Mouse (Mus musculus) kidney, embryonic 16.5 days (tissue): ENCODE measurements at regions not wholly inside any gene's neighbourhood (a gene's known extent, or its start where the extent isn't known, plus 50 kb on each side); places are given as distances from the start of the nearest gene placed in this dataset.

ENCODE experiments used
- ATAC-seq: fragments of 200-750 bp; cut with Nextera tagmentation; 2 replicates; pipeline ENCODE4 v1.8.0; 2017; ENCODE audit warnings: moderate TSS enrichment; ENCODE audit not compliant: low FRiP score, low TSS enrichment
- H3K27ac ChIP-seq: fragments of 300-500 bp; sonication (generic); 2 replicates; pipeline ENCODE4 v1.5.1; 2014; ENCODE audit warnings: low read length
- H3K27me3 ChIP-seq: fragments of 300-500 bp; sonication (generic); 2 replicates; pipeline ENCODE4 v1.6.1; 2014; ENCODE audit warnings: low read length, control low read depth, mixed read lengths; ENCODE audit not compliant: insufficient read depth
- H3K36me3 ChIP-seq: fragments of 300-500 bp; sonication (generic); 2 replicates; pipeline ENCODE4 v1.6.1; 2014; ENCODE audit warnings: low read length, control low read depth, mixed read lengths; ENCODE audit not compliant: insufficient read depth
- H3K4me1 ChIP-seq: fragments of 300-500 bp; sonication (generic); 2 replicates; pipeline ENCODE4 v1.6.1; 2014; ENCODE audit warnings: low read length, control low read depth, mixed read lengths; ENCODE audit not compliant: insufficient read depth
- H3K4me2 ChIP-seq: fragments of 300-500 bp; sonication (generic); replicated peaks from 2 replicates; pipeline ENCODE4 v1.6.1; 2014; ENCODE audit warnings: low read depth, low read length
- H3K4me3 ChIP-seq: fragments of 300-500 bp; sonication (generic); 2 replicates; pipeline ENCODE4 v1.5.1; 2014; ENCODE audit warnings: mild to moderate bottlenecking, low read length
- H3K9ac ChIP-seq: fragments of 300-500 bp; sonication (generic); replicated peaks from 2 replicates; pipeline ENCODE4 v1.6.1; 2014; ENCODE audit warnings: low read length
- H3K9me3 ChIP-seq: fragments of 300-500 bp; sonication (generic); 2 replicates; pipeline ENCODE4 v1.6.1; 2016; ENCODE audit warnings: low read length, control low read depth
- WGBS: fragments of 180-500 bp; shearing (Covaris S2); extraction: QIAGEN DNeasy Blood & Tissue Kit; methylation state at CpG from one replicate; pipeline ENCODE4 v1.1.7; 2014; 5-methylcytosine and 5-hydroxymethylcytosine counted together

- no peak overlapping the region for H3K4me3 ChIP-seq
- no peaks in the 10 kb centered on the region for H3K9me3 ChIP-seq
- H3K4me2 ChIP-seq: no peak overlapping the region
- H3K27me3 ChIP-seq: no peaks in the 10 kb centered on the region
- H3K4me1 ChIP-seq: no peaks in the 10 kb centered on the region
- no peak for ATAC-seq
- H3K36me3 ChIP-seq: no peaks in the 10 kb centered on the region
- H3K27ac ChIP-seq: no peak overlapping the region
- 95% methylated on average over 1 of the region's 1 CpGs for WGBS
- H3K9ac ChIP-seq: no peak overlapping the region
Observed at GRCm38 (mm10) chr3:81718911-81719310, 213.5 kb upstream of the Ctso start.

- no peak overlapping the region for H3K4me3 ChIP-seq
- 75% methylated on average over 8 of the region's 8 CpGs for WGBS
Observed at GRCm38 (mm10) chr3:81735463-81735862, 196.9 kb upstream of the Ctso start.

GRCm38 (mm10) chr3:81736838-81737237 lies 195.6 kb upstream of the Ctso start:
- H3K4me1 ChIP-seq: no peaks in the 10 kb centered on the region
- no peak overlapping the region for H3K4me3 ChIP-seq
- no peak overlapping the region for H3K27ac ChIP-seq
- H3K4me2 ChIP-seq: no peak overlapping the region
- H3K9me3 ChIP-seq: no peaks in the 10 kb centered on the region
- ATAC-seq: no peak
- H3K27me3 ChIP-seq: no peaks in the 10 kb centered on the region
- no peak overlapping the region for H3K9ac ChIP-seq
- no peaks in the 10 kb centered on the region for H3K36me3 ChIP-seq

More at GRCm38 (mm10) chr3:81735463-81735862, 196.9 kb upstream of the Ctso start:
- H3K27ac ChIP-seq: no peak overlapping the region
- ATAC-seq: no peak
- no peaks in the 10 kb centered on the region for H3K4me1 ChIP-seq
- H3K36me3 ChIP-seq: no peaks in the 10 kb centered on the region
- no peak overlapping the region for H3K9ac ChIP-seq
- H3K27me3 ChIP-seq: no peaks in the 10 kb centered on the region
- H3K9me3 ChIP-seq: no peaks in the 10 kb centered on the region
- H3K4me2 ChIP-seq: no peak overlapping the region

- Histone ChIP-seq H3K27ac (no peak overlapping the region), H3K4me1 (no peaks in the 10 kb centered on the region), H3K27me3 (no peaks in the 10 kb centered on the region), H3K9me3 (no peaks in the 10 kb centered on the region), H3K4me3 (no peak overlapping the region), H3K9ac (no peak overlapping the region), H3K4me2 (no peak overlapping the region), H3K36me3 (no peaks in the 10 kb centered on the region)
- no peak for ATAC-seq
- WGBS: 32% methylated on average over 5 of the region's 5 CpGs
Observed at GRCm38 (mm10) chr3:81742124-81742523, 190.3 kb upstream of the Ctso start.

- Histone ChIP-seq H3K27ac (no peak overlapping the region), H3K27me3 (no peaks in the 10 kb centered on the region), H3K36me3 (no peaks in the 10 kb centered on the region), H3K4me1 (no peaks in the 10 kb centered on the region), H3K9me3 (no peaks in the 10 kb centered on the region), H3K9ac (no peak overlapping the region), H3K4me3 (no peak overlapping the region), H3K4me2 (no peak overlapping the region)
- 47% methylated on average over 1 of the region's 1 CpGs for WGBS
- ATAC-seq: no peak
Observed at GRCm38 (mm10) chr3:81750164-81750563, 182.2 kb upstream of the Ctso start.

- no peak overlapping the region for H3K27ac ChIP-seq
- no peak overlapping the region for H3K9ac ChIP-seq
- 75% methylated on average over 4 of the region's 4 CpGs for WGBS
Observed at GRCm38 (mm10) chr3:81752955-81753354, 179.4 kb upstream of the Ctso start.

GRCm38 (mm10) chr3:81760383-81760782 lies 172.0 kb upstream of the Ctso start:
- Histone ChIP-seq H3K4me1 (no peaks in the 10 kb centered on the region), H3K9me3 (no peaks in the 10 kb centered on the region), H3K27ac (no peak overlapping the region), H3K4me3 (no peak overlapping the region), H3K4me2 (no peak overlapping the region), H3K9ac (no peak overlapping the region), H3K36me3 (no peaks in the 10 kb centered on the region), H3K27me3 (no peaks in the 10 kb centered on the region)
- no peak for ATAC-seq
- 87% methylated on average over 3 of the region's 3 CpGs for WGBS

More at GRCm38 (mm10) chr3:81752955-81753354, 179.4 kb upstream of the Ctso start:
- Histone ChIP-seq H3K4me2 (no peak overlapping the region), H3K36me3 (no peaks in the 10 kb centered on the region), H3K9me3 (no peaks in the 10 kb centered on the region), H3K4me1 (no peaks in the 10 kb centered on the region), H3K4me3 (no peak overlapping the region), H3K27me3 (no peaks in the 10 kb centered on the region)
- no peak for ATAC-seq

GRCm38 (mm10) chr3:81760914-81761313 lies 171.5 kb upstream of the Ctso start:
- no peak overlapping the region for H3K9ac ChIP-seq
- H3K4me2 ChIP-seq: no peak overlapping the region
- no peaks in the 10 kb centered on the region for H3K36me3 ChIP-seq
- H3K4me1 ChIP-seq: no peaks in the 10 kb centered on the region
- WGBS: 50% methylated on average over 2 of the region's 2 CpGs
- H3K27me3 ChIP-seq: no peaks in the 10 kb centered on the region
- ATAC-seq: no peak
- no peak overlapping the region for H3K4me3 ChIP-seq
- no peaks in the 10 kb centered on the region for H3K9me3 ChIP-seq
- H3K27ac ChIP-seq: no peak overlapping the region

- H3K27me3 ChIP-seq: no peaks in the 10 kb centered on the region
- no peak overlapping the region for H3K27ac ChIP-seq
- WGBS: 66% methylated on average over 3 of the region's 3 CpGs
- no peak for ATAC-seq
- H3K9ac ChIP-seq: no peak overlapping the region
- no peaks in the 10 kb centered on the region for H3K36me3 ChIP-seq
- no peak overlapping the region for H3K4me3 ChIP-seq
- H3K9me3 ChIP-seq: no peaks in the 10 kb centered on the region
- H3K4me1 ChIP-seq: no peaks in the 10 kb centered on the region
- H3K4me2 ChIP-seq: no peak overlapping the region
Observed at GRCm38 (mm10) chr3:81771812-81772211, 160.6 kb upstream of the Ctso start.

GRCm38 (mm10) chr3:81773012-81773411 lies 159.4 kb upstream of the Ctso start:
- Histone ChIP-seq H3K4me1 (no peaks in the 10 kb centered on the region), H3K36me3 (no peaks in the 10 kb centered on the region), H3K27ac (no peak overlapping the region), H3K27me3 (no peaks in the 10 kb centered on the region), H3K4me3 (no peak overlapping the region), H3K4me2 (no peak overlapping the region), H3K9me3 (no peaks in the 10 kb centered on the region), H3K9ac (no peak overlapping the region)
- no peak for ATAC-seq

- Histone ChIP-seq H3K36me3 (no peaks in the 10 kb centered on the region), H3K9me3 (no peaks in the 10 kb centered on the region), H3K4me2 (no peak overlapping the region), H3K27ac (no peak overlapping the region), H3K4me1 (peaks cover 6% of the 10 kb centered on the region; the same call in 1 of the 2 replicates), H3K27me3 (no peaks in the 10 kb centered on the region), H3K9ac (no peak overlapping the region), H3K4me3 (no peak overlapping the region)
- no peak for ATAC-seq
- WGBS: 92% methylated on average over 9 of the region's 9 CpGs
Observed at GRCm38 (mm10) chr3:81782081-81782480, 150.3 kb upstream of the Ctso start.
